Mouse (Mus musculus) MEL (cell line): ENCODE results near the gene Fyco1. TPM values are rescaled to one million over a fixed set of nuclear protein-coding genes. Genes with fewer than 3 reads are reported as not detected.
A peak's percentile ranks its signal among the peaks of the same experiment; 100 is the strongest.

Source experiments
- DNase-seq: peaks from one replicate; pipeline ENCODE4 v3.0.0; 2011; ENCODE audit warnings: low read depth, low spot score
- H3K27ac ChIP-seq: 2 replicates; pipeline ENCODE4 v1.5.1; 2012; ENCODE audit warnings: low read depth, mild to moderate bottlenecking, control low read depth, low read length, moderate library complexity; ENCODE audit not compliant: control insufficient read depth
- H3K27me3 ChIP-seq, 2 experiments: fragments of 150-350 bp in 1 of 2; sonication (generic) in 1 of 2; 2 replicates each; pipeline ENCODE4 v1.6.1; 2012; ENCODE audit warnings: low read length in 2 of 2, mild to moderate bottlenecking in 2 of 2, improper control_type of control experiment in 1 of 2, moderate library complexity in 1 of 2; ENCODE audit not compliant: insufficient read depth in 2 of 2, control insufficient read depth in 1 of 2
- H3K36me3 ChIP-seq, 2 experiments: 2 replicates each; pipeline ENCODE4 v1.6.1; 2012 to 2014; ENCODE audit warnings: low read length in 2 of 2, improper control_type of control experiment in 1 of 2, inconsistent platforms in 1 of 2, mild to moderate bottlenecking in 1 of 2; ENCODE audit not compliant: insufficient read depth in 2 of 2, control insufficient read depth in 1 of 2
- H3K4me1 ChIP-seq, 2 experiments: fragments of 150-350 bp in 1 of 2; sonication (generic) in 1 of 2; 2 replicates each; pipeline ENCODE4 v1.6.1; 2012; ENCODE audit warnings: low read length in 2 of 2, improper control_type of control experiment in 1 of 2, mild to moderate bottlenecking in 1 of 2; ENCODE audit not compliant: insufficient read depth in 2 of 2, control insufficient read depth in 1 of 2
- H3K4me3 ChIP-seq, 2 experiments: fragments of 150-350 bp in 1 of 2; sonication (generic) in 1 of 2; 2 replicates each; pipeline ENCODE4 v1.5.1; 2012; ENCODE audit warnings: low read depth in 2 of 2, low read length in 2 of 2, mild to moderate bottlenecking in 2 of 2, moderate library complexity in 2 of 2, control low read depth in 1 of 2, improper control_type of control experiment in 1 of 2; ENCODE audit not compliant: control insufficient read depth in 1 of 2, insufficient read depth in 1 of 2
- H3K79me2 ChIP-seq: 2 replicates; pipeline ENCODE4 v1.6.1; 2012; ENCODE audit warnings: mild to moderate bottlenecking, low read length, moderate library complexity; ENCODE audit not compliant: control insufficient read depth, poor library complexity, insufficient read depth
- H3K9ac ChIP-seq: 2 replicates; pipeline ENCODE4 v1.6.1; 2012; ENCODE audit warnings: low read depth, mild to moderate bottlenecking, control low read depth, low read length, moderate library complexity; ENCODE audit not compliant: control insufficient read depth, poor library complexity, severe bottlenecking
- H3K9me3 ChIP-seq: fragments of 150-350 bp; sonication (generic); replicated peaks from 2 replicates; pipeline ENCODE4 v1.6.1; 2012; ENCODE audit warnings: mild to moderate bottlenecking, low read length, improper control_type of control experiment, moderate library complexity; ENCODE audit not compliant: insufficient read depth
- CHD1 ChIP-seq: IDR thresholded peaks from 2 replicates; pipeline ENCODE4 v1.6.1; 2012; ENCODE audit warnings: low read depth, mild to moderate bottlenecking, inconsistent platforms, low read length, improper control_type of control experiment
- EP300 ChIP-seq, 2 experiments: IDR thresholded peaks; 2 replicates each; pipeline ENCODE4 v1.6.1; 2011; ENCODE audit warnings: improper control_type of control experiment in 2 of 2, low read length in 2 of 2, low read depth in 1 of 2, mild to moderate bottlenecking in 1 of 2
- ETS1 ChIP-seq: IDR thresholded peaks from 2 replicates; pipeline ENCODE4 v1.6.1; 2012; ENCODE audit warnings: low read depth, mild to moderate bottlenecking, inconsistent platforms, low read length, improper control_type of control experiment, moderate library complexity
- JUND ChIP-seq: IDR thresholded peaks from 2 replicates; pipeline ENCODE4 v1.6.1; 2011; ENCODE audit warnings: low read depth, mild to moderate bottlenecking, improper control_type of control experiment, low read length
- MAX ChIP-seq: IDR thresholded peaks from 2 replicates; pipeline ENCODE4 v1.6.1; 2011; ENCODE audit warnings: low read length, improper control_type of control experiment
- MYC ChIP-seq: IDR thresholded peaks from 2 replicates; pipeline ENCODE4 v1.6.1; 2011; ENCODE audit warnings: low read depth, mild to moderate bottlenecking, low read length, improper control_type of control experiment, moderate library complexity
- NRF1 ChIP-seq: IDR thresholded peaks from 2 replicates; pipeline ENCODE4 v1.6.1; 2014; ENCODE audit warnings: low read depth, mild to moderate bottlenecking, inconsistent platforms, low read length, improper control_type of control experiment, moderate library complexity; ENCODE audit not compliant: poor library complexity, insufficient read depth, severe bottlenecking
- POLR2AphosphoS2 ChIP-seq: IDR thresholded peaks from 2 replicates; pipeline ENCODE4 v1.6.1; 2011; ENCODE audit warnings: low read length, improper control_type of control experiment
- POLR2AphosphoS5 ChIP-seq: IDR thresholded peaks from 2 replicates; pipeline ENCODE4 v1.6.1; 2012; ENCODE audit warnings: low read depth, borderline replicate concordance, mild to moderate bottlenecking, inconsistent platforms, low read length, moderate library complexity, mixed read lengths
- RCOR1 ChIP-seq: IDR thresholded peaks from 2 replicates; pipeline ENCODE4 v1.6.1; 2012; ENCODE audit warnings: low read depth, mild to moderate bottlenecking, inconsistent platforms, low read length, improper control_type of control experiment
- SMC3 ChIP-seq: IDR thresholded peaks from 2 replicates; pipeline ENCODE4 v1.6.1; 2011; ENCODE audit warnings: low read depth, low read length, improper control_type of control experiment
- TAL1 ChIP-seq: IDR thresholded peaks from 2 replicates; pipeline ENCODE4 v1.6.1; 2012; ENCODE audit warnings: mild to moderate bottlenecking, inconsistent platforms, low read length, moderate library complexity, mixed read lengths
- ZNF384 ChIP-seq: IDR thresholded peaks from 2 replicates; pipeline ENCODE4 v1.6.1; 2012; ENCODE audit warnings: low read depth, mild to moderate bottlenecking, inconsistent platforms, low read length, improper control_type of control experiment
- polyA plus RNA-seq, 2 experiments: library from polyadenylated mRNA; stranded (reverse) in 1 of 2; unstranded in 1 of 2; fragments of >175 nt in 1 of 2; fragments of >200 nt in 1 of 2; gene quantifications; 2 replicates each; pipeline versions ENCODE4 v1.2.1 to v1.2.4; 2012; ENCODE audit warnings: low replicate concordance in 2 of 2, low read depth in 1 of 2; ENCODE audit not compliant: insufficient read length in 2 of 2, insufficient read depth in 1 of 2, missing spikeins in 1 of 2
- total RNA-seq: library from RNA; depleted of rRNA; stranded (reverse); fragments of 300-350 nt; gene quantifications from 2 replicates; pipeline ENCODE4 v1.2.3, GENCODE M21; 2012

The Fyco1 gene
- total and polyA plus RNA-seq, 3 experiments, result 1.2 to 2.7 TPM; not detected in 1

GRCm38 (mm10) chr9:123856836-123857235 lies 5.1 kb upstream of the Fyco1 start:
- Histone ChIP-seq H3K9ac (no peak overlapping the region), H3K27ac (no peak overlapping the region), H3K4me3 (no peak overlapping the region), H3K27me3 (peaks cover 0 to 4% of the 10 kb centered on the region in 2 experiments; a peak in 2 of 4 replicates), H3K36me3 (peaks cover 0 to 5% of the 10 kb centered on the region in 2 experiments; a peak in 2 of 4 replicates), H3K9me3 (no peaks in the 10 kb centered on the region), H3K4me1 (peaks cover 0 to 7% of the 10 kb centered on the region in 2 experiments; a peak in 1 of 4 replicates), H3K79me2 (no peaks in the 10 kb centered on the region)
- no peak for TF ChIP-seq SMC3
- TF ChIP-seq ZNF384, result no peak
- TF ChIP-seq MYC, result no peak
- TF ChIP-seq TAL1, result no peak
- TF ChIP-seq POLR2AphosphoS2, result no peak
- no peak for DNase-seq

GRCm38 (mm10) chr9:123852449-123853390 lies 1.0 kb upstream of the Fyco1 start:
- Histone ChIP-seq H3K9ac (peak overlapping the region; percentile 52), H3K36me3 (peaks cover 0 to 12% of the 10 kb centered on the region in 2 experiments; a peak in 2 of 4 replicates), H3K27me3 (no peaks in the 10 kb centered on the region), H3K27ac (peak overlapping the region; percentile 20), H3K79me2 (peaks cover 2% of the 10 kb centered on the region; the same call in 1 of the 2 replicates), H3K9me3 (no peaks in the 10 kb centered on the region), H3K4me1 (peaks cover 0 to 17% of the 10 kb centered on the region in 2 experiments; a peak in 3 of 4 replicates), H3K4me3 (peak overlapping the region; percentile 30 to 57)
- DNase-seq, result peak; percentile 43
- TF ChIP-seq RCOR1 (peak; percentile 76), ZNF384 (peak; percentile 77), JUND (no peak), CHD1 (0 out of 2 replicates have a peak, but pooled peaks have one; percentile 70), ETS1 (0 out of 2 replicates have a peak, but pooled peaks have one; percentile 24), EP300 (IDR thresholded peaks at IDR 0.05; ENCODE audit: low read depth in 1 of 2, low read length in 2 of 2) (peak in 1 of 2 experiments; percentile 38; a peak in 2 of 4 replicates), NRF1 (no peak), POLR2AphosphoS5 (no peak), MAX (no peak)
